Mouse (Mus musculus) ES-E14 (cell line): ENCODE measurements around the gene Kansl2. TPM values are rescaled to one million over a fixed set of nuclear protein-coding genes. Genes with fewer than 3 reads are reported as not detected.

Experiments
- DNase-seq: peaks from one replicate; pipeline ENCODE4 v3.0.0-alpha.2; 2013; ENCODE audit warnings: low read depth, low spot score
- H3K27ac ChIP-seq: 2 replicates; pipeline ENCODE4 v1.5.1; 2012; ENCODE audit warnings: low read depth, mild to moderate bottlenecking, low read length, moderate library complexity, mixed read lengths; ENCODE audit not compliant: poor library complexity, insufficient read depth, severe bottlenecking
- H3K36me3 ChIP-seq: 2 replicates; pipeline ENCODE4 v1.6.1; 2012; ENCODE audit warnings: mild to moderate bottlenecking, low read length, moderate library complexity, mixed read lengths; ENCODE audit not compliant: control insufficient read depth, poor library complexity, insufficient read depth, severe bottlenecking
- H3K4me1 ChIP-seq, 2 experiments: fragments of 150-350 bp in 1 of 2; sonication (generic) in 1 of 2; 2 replicates each; pipeline ENCODE4 v1.6.1; 2012; ENCODE audit warnings: low read length in 2 of 2, mild to moderate bottlenecking in 1 of 2, mixed read lengths in 1 of 2; ENCODE audit not compliant: control insufficient read depth in 2 of 2, insufficient read depth in 2 of 2, poor library complexity in 1 of 2
- H3K4me3 ChIP-seq, 2 experiments: fragments of 150-350 bp in 1 of 2; sonication (generic) in 1 of 2; 2 replicates each; pipeline ENCODE4 v1.5.1; 2012; ENCODE audit warnings: low read length in 2 of 2, low read depth in 1 of 2, mild to moderate bottlenecking in 1 of 2, mixed read lengths in 1 of 2; ENCODE audit not compliant: insufficient read depth in 1 of 2, poor library complexity in 1 of 2, severe bottlenecking in 1 of 2
- H3K9ac ChIP-seq: 2 replicates; pipeline ENCODE4 v1.6.1; 2012; ENCODE audit warnings: low read depth, mild to moderate bottlenecking, low read length, mixed read lengths; ENCODE audit not compliant: poor library complexity, insufficient read depth, severe bottlenecking
- H3K9me3 ChIP-seq: fragments of 150-350 bp; sonication (generic); 2 replicates; pipeline ENCODE4 v1.6.1; 2012; ENCODE audit warnings: low read depth, mild to moderate bottlenecking, low read length; ENCODE audit not compliant: control insufficient read depth, insufficient read depth
- CHD2 ChIP-seq: IDR thresholded peaks from 2 replicates; pipeline ENCODE4 v1.6.1; 2014; ENCODE audit warnings: mild to moderate bottlenecking, low read depth, low read length, inconsistent platforms
- HCFC1 ChIP-seq: IDR thresholded peaks from 2 replicates; pipeline ENCODE4 v1.6.1; 2012; ENCODE audit warnings: low read length, inconsistent platforms, borderline replicate concordance; ENCODE audit not compliant: insufficient read depth
- MAFK ChIP-seq: IDR thresholded peaks from 2 replicates; pipeline ENCODE4 v1.6.1; 2014; ENCODE audit warnings: mild to moderate bottlenecking, low read depth, low read length, inconsistent platforms; ENCODE audit not compliant: insufficient read depth
- ZC3H11A ChIP-seq: IDR thresholded peaks from 2 replicates; pipeline ENCODE4 v1.6.1; 2012; ENCODE audit warnings: low read depth, mild to moderate bottlenecking, inconsistent platforms, low read length, borderline replicate concordance
- ZNF384 ChIP-seq: IDR thresholded peaks from 2 replicates; pipeline ENCODE4 v1.6.1; 2012; ENCODE audit warnings: low read depth, low read length, inconsistent platforms
- in situ Hi-C, 2 experiments: fragments of 600-800 bp; cut with MboI; formaldehyde crosslinking; loops; one replicate each; pipeline ENCODE4 v1.15.1; 2025; ENCODE audit warnings: low sequenced_read_pairs in 2 of 2, inconsistent platforms in 1 of 2; ENCODE audit not compliant: unreplicated experiment in 2 of 2
- total RNA-seq: library from RNA; depleted of rRNA; stranded (reverse); fragments of 300-350 nt; gene quantifications from 2 replicates; pipeline ENCODE4 v1.2.3, GENCODE M21; 2012

Gene Kansl2
- total RNA-seq, 1 experiment, result 111 TPM

- in situ Hi-C loops, result no loop called here
- Histone ChIP-seq H3K4me3 (no peak overlapping the region), H3K9ac (no peak overlapping the region), H3K4me1 (peaks cover 0 to 6% of the 10 kb centered on the region in 2 experiments; a peak in 1 of 4 replicates), H3K27ac (no peak overlapping the region), H3K36me3 (no peaks in the 10 kb centered on the region), H3K9me3 (no peaks in the 10 kb centered on the region)
- DNase-seq, result peak; percentile 89
- TF ChIP-seq ZC3H11A (no peak), CHD2 (no peak), ZNF384 (no peak), MAFK (no peak), HCFC1 (no peak)
These were observed 29.6 kb downstream of the Kansl2 start for GRCm38 (mm10) chr15:98504514-98504913.

GRCm38 (mm10) chr15:98503317-98503716 lies 30.7 kb downstream of the Kansl2 start:
- H3K9me3 ChIP-seq, result no peaks in the 10 kb centered on the region
- no peaks in the 10 kb centered on the region for H3K36me3 ChIP-seq
- H3K9ac ChIP-seq, result no peak overlapping the region
- H3K4me1 ChIP-seq, result peaks cover 0 to 6% of the 10 kb centered on the region in 2 experiments; a peak in 1 of 4 replicates
- DNase-seq, result no peak
- H3K27ac ChIP-seq, result no peak overlapping the region
- in situ Hi-C loops, result no loop called here
- TF ChIP-seq ZNF384, result no peak
- TF ChIP-seq HCFC1, result no peak
- TF ChIP-seq ZC3H11A, result no peak
- TF ChIP-seq MAFK, result no peak
- no peak for TF ChIP-seq CHD2
- H3K4me3 ChIP-seq, result no peak overlapping the region

- Histone ChIP-seq H3K4me1 (peaks cover 0 to 7% of the 10 kb centered on the region in 2 experiments; a peak in 1 of 4 replicates), H3K4me3 (peak overlapping the region in 1 of 2 experiments; percentile 15; a peak in 1 of 4 replicates), H3K9ac (no peak overlapping the region), H3K9me3 (no peaks in the 10 kb centered on the region), H3K27ac (no peak overlapping the region), H3K36me3 (no peaks in the 10 kb centered on the region)
- in situ Hi-C loops, result no loop called here
- DNase-seq, result no peak
- TF ChIP-seq MAFK (no peak), CHD2 (no peak), HCFC1 (no peak), ZC3H11A (no peak), ZNF384 (no peak)
These were observed 36.4 kb downstream of the Kansl2 start for GRCm38 (mm10) chr15:98497631-98498030.

- H3K9ac ChIP-seq, result no peak within 1 kb of the TSS
- in situ Hi-C loops, result no loop called here
- H3K4me3 ChIP-seq, result no peak within 1 kb of the TSS
- no peak within 1 kb of the TSS for H3K27ac ChIP-seq
- no peaks in the 10 kb centered on the region for H3K36me3 ChIP-seq
- TF ChIP-seq HCFC1, result no peak
- no peak for TF ChIP-seq ZNF384
- no peak for TF ChIP-seq MAFK
- TF ChIP-seq ZC3H11A, result no peak
- TF ChIP-seq CHD2, result no peak
- no peak for DNase-seq
- H3K9me3 ChIP-seq, result no peaks in the 10 kb centered on the region
- no peaks in the 10 kb centered on the region for H3K4me1 ChIP-seq
These were observed 42.0 kb downstream of the Kansl2 start, which contains the start of gene Olfr279 for GRCm38 (mm10) chr15:98492102-98492501. Gene Olfr279, plus strand, starts transcription at chr15:98492402.
